Mouse (Mus musculus) MN1 (cell line): ENCODE data around the gene Mef2d.

Experiments
- DNase-seq: peaks from one replicate; pipeline ENCODE4 v3.0.0-alpha.2; 2016; ENCODE audit warnings: low spot score

The Mef2d gene

DNA sequence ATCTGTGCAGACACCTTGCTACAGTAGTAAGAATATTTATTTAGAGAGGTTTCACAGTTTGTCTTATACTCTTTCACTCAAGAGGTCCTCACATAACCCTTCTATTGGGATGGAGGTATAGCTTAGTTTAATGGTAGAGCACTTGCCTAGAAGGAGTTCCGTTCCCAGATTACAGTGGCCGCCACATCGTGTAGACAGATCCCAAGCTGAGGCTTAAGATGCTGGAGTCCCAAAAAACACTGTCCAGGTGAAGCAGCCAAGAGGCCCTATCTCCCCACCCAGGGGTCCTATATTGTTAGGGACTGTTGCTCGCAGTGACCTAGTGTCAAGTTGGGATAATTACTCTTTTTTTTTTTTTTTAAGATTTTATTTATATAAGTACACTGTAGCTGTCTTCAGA lies 36.8 kb downstream of the Mef2d start:
- DNase-seq, result no peak

GRCm38 (mm10) chr3:88181374-88181773 lies 39.2 kb downstream of the Mef2d start:
- DNase-seq, result no peak

DNA sequence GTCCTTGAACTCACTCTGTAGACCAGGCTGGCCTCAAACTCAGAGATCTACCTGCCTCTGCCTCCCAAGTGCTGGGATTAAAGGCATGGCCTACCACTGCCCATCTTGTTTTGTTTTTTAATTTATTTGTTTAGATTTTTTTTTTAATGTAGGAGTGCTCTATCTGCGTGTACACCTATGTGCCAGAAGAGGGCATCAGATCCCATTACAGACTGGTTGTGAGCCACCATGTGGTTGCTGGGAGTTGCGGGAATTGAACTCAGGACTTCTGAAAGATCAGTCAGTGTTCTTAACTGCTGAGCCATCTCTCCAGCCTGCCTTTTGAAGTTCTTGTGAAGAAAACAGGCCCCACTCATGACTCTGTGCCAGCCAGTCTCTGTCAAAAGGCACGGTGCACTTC lies 44.3 kb downstream of the Mef2d start:
- no peak for DNase-seq

DNA sequence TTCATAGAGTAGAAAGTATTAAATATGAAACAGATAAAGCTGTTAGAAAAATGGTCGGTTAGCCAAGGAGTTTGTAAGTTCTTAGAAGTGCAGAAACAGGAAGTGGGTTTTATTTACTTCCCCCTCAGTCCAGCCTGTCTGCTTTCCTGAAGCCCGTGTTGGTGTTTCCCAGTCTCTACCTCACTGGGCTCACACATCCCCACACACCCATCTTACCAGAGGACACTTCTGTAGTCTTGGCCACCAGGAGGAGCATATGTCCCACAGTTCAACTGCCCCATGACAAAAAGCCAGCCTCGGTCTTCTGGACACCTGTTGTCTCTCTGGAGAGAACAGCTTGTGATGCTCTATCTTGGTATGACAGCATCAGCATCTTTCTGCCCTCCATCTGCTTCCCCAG lies 49.0 kb downstream of the Mef2d start:
- DNase-seq, result peak; percentile 48

DNA sequence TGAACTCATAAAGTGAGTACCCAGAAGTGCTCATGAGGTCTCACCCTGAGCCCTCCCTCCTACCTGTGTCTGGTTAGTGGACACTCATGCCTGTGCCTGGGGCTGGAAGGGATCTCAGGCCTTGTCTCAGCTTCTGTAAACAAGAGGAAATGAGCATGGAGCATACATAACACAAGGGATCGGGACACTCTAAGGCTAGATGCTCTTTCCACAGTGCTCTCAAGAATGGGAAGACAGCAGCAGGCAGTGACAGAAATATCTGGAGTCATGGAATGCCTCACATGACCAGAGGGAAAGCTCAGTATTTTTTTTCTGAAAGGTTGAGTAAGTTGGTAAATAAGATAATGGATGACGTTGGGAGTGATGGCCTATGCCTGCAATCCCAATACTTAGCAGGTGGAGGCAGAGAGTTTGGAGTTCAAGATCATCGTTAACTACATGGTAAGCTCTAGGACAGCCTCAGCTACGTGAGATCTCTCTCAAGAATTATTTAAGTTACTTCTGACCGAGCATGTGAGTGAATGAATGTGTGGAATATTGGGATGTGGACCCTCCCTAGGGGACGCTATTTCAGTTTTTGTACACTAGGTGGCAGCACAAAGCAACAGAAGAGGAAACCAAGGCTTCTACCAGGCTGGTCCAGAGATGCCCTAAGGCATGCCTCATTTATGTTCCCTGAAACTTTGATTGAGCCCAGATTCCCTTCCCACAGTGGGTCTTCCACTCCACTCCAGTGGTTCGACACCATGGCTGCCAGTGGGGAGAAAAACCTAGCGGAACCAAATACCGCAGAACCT lies 49.8 kb downstream of the Mef2d start:
- peak; percentile 72 for DNase-seq

GRCm38 (mm10) chr3:88197741-88198504 lies 55.8 kb downstream of the Mef2d start:
- no peak for DNase-seq

DNA sequence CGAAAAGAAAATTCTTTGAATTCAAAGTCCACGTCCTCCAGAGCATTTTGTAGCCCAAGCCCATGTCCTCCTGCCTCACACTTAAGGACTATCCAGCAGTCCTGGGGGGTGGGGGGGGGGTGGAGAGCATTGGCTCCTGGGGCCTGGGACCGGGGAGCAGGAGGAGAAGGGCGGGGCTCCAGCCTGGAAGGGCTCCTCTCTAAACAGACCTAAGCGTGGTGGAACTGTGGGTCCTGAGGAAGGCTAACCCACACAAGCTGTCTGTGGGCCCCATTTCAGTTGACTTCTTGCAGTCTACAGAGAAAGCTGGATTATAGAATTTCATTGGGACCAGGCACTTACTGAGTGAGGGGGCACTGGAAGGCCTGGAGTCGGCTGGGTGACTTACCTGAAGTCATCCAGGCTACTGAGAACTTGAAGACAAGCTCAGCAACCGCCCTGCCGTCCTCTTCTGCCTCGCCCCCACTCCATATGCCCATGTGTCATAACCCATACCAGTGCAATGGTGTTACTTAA lies 56.4 kb downstream of the Mef2d start:
- DNase-seq, result no peak

DNA sequence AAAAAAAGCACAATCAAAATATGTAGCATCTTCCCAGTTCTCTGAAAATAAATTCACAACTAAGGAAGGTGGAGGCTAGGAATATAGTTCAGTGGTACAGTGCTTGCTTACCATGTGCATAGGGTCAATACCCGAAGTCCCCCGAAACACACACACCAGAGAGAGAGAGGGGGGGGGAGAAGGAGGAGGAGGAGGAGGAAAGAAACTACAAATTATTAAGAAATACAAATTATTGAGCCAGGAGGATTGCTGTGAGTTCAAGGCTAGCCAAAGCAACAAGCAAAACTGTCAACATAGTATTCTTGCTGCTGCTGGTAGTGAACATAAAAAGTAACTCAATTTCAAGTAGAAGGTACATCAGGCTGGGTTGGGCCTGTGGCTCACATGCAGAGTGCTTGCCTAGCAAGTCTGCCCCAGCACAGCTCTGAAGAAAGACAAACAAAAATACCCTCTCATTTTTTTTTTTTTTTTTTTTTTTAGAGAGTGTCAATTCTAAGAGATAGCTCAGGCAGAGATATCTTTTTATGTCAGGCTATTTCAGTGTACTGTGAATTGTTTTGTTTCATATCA lies 57.5 kb downstream of the Mef2d start:
- DNase-seq, result no peak

DNA sequence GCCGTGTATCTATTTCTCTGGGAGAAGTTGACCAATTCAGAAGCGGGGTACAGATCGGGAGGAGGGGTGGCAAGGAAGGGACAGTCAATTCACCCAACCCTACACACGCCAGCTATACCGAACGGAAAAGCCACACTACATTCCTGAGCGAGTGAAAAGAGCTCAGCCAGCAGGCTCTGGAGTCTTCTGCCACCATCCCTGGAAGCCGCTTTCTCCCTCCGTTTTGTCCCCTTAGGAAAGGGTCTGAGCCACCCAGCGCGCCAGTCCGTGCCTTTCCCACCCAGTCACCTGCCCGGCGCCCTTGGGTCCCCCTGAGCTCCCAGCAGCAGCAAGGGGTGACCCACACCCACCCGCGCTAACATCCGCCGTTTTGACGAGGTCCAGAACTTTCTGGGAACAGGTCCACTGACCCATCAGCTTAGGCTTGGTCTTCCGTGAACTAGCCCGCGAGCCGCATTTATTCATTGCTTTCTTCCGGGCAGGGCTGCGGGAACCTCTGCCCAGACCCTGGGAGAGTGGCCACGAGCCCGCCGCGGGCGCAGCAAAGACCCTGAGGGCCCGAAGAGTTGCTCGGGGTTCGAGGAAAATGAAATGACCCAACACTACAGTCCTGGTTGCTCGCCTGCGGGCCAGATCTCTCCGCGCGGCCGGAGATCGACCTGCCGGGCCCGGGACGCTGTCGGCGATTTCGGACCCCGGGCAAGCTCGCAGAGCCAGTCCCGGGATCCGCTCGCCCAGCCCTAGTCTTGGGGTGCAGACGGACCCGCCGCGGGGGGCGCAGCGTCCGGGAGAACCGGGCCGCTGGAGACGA lies 58.2 kb downstream of the Mef2d start:
- DNase-seq, result no peak

- DNase-seq, result no peak
Measured at GRCm38 (mm10) chr3:88200972-88201330, 58.8 kb downstream of the Mef2d start.

- DNase-seq, result no peak
Measured at GRCm38 (mm10) chr3:88201640-88202039, 59.5 kb downstream of the Mef2d start.

GRCm38 (mm10) chr3:88202986-88203385 lies 60.8 kb downstream of the Mef2d start:
- DNase-seq, result no peak

- no peak for DNase-seq
Measured at GRCm38 (mm10) chr3:88203456-88203855, 61.3 kb downstream of the Mef2d start.

GRCm38 (mm10) chr3:88203999-88204700 lies 62.0 kb downstream of the Mef2d start:
- DNase-seq, result no peak

DNA sequence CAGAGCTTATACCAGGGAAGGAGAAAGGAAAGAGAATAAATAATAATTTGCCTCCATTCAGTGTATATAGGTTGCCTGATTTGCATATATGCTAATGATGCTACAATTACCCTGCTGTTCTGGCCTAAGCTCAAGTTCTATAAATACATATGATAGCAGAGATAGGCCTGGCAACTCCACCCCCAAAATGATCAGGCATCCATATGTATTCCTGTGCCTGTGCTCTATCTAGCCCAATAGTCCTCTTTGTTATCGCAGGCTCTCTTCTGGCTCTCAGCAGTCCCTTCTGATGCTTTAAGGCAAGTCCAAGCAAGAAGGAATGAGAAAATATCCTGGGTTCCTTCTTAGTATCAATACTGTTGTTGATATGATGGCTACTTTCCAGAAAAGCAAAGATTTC lies 62.6 kb downstream of the Mef2d start:
- no peak for DNase-seq

GRCm38 (mm10) chr3:88205176-88205562 lies 63.0 kb downstream of the Mef2d start:
- DNase-seq, result no peak

- no peak for DNase-seq
Measured at GRCm38 (mm10) chr3:88205563-88206491, 63.7 kb downstream of the Mef2d start.

GRCm38 (mm10) chr3:88206500-88206899 lies 64.3 kb downstream of the Mef2d start:
- no peak for DNase-seq

DNA sequence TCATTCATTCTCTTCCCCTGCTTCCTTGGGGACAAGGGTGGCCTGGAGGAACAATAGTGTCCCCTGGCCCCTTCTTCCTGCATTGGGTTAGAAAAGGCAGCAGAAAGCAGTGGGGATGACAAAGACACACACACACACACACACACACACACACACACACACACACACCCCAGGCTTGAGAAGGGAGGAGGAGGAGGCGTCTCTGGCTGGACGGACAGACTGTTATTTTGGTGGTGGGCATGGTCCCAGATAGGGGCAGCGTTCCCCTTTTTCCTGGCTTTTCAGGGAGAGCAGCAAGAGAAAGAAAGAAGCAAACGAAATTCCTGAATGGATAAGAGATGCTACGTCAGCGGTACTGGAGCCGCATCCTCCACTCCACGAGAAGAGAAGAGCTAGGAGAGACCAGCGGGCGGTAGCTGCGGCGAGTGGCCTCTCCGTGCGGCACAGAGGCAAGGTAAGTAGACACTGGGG lies 64.8 kb downstream of the Mef2d start:
- DNase-seq, result peak; percentile 54

- peak; percentile 31 for DNase-seq
Measured at GRCm38 (mm10) chr3:88207451-88208100, 65.4 kb downstream of the Mef2d start.
